Mouse (Mus musculus): Measurements from ENCODE around the gene Spink4. TPM values are rescaled to one million over a fixed set of nuclear protein-coding genes. Genes with fewer than 3 reads are reported as not detected.
"Not testable (repeated sequence)": the region's sequence is repeated elsewhere in the genome, so short reads cannot be mapped to it uniquely, and the experiment has no call there.

The Spink4 gene
- total RNA-seq, 2 experiments from 2014 or later = not detected

DNA sequence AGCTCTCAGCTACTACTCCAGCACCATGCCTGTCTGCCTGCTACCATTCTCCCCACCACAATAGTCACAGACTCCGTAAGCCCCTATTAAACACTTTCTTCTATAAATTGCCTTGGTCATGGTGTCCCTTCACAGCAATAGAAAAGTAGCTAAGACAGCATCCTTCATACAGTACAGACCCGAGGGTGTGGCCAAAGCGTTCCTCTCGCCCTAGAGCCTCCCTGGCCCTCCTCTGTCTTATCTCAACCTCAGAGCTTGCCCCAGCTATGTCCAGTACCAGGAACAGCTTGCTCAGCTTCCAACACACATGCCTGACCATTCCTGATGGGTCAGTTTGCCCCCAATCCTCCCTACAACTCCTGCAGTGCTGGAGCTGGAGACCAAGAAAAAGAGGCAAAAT is 19.2 kb upstream of the Spink4 start:
- no peak for DNase-seq (ENCODE audit: low spot score in 2 of 2)

DNA sequence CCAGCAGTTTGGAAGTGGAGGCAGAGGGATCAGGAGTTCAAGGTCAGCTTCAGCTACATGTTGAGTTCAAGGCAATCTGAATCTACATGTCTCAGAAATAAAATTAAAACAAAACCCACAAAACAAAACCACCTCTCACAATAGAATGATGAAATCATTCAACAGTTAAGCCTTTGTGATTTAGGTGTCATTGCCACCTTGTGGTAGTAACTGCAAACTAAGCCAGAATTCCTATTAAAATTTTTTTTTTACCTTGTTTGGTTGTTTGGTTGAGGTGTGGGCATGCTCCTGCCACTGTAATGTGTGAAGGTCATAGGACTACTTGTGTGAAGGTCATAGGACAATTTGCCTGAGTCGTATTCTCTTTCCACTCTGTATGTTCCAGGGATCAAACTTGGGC is 13.6 kb upstream of the Spink4 start:
- no peak for DNase-seq (ENCODE audit: low spot score in 2 of 2)

DNA sequence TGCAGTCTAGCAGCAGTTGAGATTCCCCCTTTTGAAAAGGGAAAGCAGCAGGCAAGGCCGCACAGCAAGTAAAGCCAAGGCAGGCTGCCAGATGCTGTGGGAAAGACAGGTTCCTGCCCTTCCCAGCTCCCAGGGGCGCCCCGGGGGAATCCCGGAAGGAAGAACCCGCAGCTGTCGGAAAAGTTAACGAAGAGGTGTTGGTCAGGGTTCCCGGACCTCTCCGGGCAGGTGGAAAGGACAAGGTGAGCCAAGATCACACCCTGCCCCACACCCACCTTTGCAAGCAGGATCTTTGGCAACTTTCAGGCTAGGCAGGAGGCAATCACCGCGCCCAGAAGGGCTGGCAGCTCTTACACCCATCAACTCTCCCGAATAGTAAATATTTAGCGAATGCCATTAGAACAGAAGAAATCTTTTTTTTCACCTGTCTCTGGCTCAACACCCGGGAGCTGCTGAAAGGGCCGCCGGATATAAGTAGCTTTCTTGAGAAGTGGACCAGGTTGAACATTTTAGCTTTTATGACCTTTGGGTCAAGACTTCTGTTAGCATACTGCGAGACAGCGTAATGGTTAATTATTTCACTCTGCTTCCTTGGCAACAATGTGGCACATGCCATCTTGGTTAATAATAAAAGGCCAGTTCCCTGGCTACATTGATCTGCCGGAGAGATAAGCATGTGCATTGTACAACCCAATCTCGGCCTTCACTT is 11.4 kb upstream of the Spink4 start:
- peak; percentile 44 to 60 for DNase-seq (ENCODE audit: low spot score in 2 of 2)

DNA sequence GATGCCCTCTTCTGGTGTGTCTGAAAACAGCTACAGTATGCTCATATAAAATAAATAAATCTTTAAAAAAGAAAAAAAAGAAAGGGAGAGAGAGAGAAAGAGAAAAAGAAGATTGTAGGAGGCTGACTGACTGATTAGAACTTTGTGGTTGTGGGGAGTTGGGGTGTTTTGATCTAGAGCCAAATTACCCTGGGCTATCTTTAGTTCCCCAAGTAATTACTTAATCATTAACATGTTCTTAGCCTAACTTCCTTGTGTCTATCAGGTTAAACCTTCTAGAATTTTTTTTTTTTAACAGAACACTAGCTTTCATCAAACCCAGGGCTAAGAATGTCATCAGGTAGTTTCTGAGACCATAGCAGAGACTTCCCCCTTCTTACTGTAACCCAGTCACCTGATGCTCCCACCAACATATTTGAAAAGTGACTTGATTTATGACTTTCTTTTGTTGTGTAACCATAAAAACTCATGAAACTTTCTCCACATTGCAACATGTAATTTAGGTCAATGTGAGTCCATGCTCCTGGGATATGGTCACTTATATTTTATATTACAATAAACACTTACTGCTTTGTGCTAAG is 5.5 kb upstream of the Spink4 start:
- no peak for DNase-seq (ENCODE audit: low spot score in 2 of 2)

DNA sequence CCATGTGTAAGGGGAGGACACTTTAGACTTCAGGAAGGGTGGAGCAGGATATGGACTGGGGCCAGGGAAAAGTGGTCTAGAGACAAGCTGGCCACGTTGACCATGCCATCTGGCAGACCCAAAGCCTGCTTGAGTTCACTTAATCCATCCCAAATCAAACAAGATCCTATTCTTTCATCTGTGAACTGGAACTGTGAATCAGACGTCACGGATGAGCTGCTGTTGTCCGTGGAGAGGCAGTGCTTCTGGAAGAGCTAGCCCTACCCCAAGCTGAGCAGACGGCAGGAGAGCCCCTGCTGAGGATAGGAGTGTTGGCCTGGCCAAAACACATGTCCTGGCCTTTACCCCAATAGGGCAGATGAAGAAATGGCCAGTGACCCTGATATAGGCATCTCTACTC is 3.9 kb upstream of the Spink4 start:
- DNase-seq (ENCODE audit: low spot score in 2 of 2) = no peak

DNA sequence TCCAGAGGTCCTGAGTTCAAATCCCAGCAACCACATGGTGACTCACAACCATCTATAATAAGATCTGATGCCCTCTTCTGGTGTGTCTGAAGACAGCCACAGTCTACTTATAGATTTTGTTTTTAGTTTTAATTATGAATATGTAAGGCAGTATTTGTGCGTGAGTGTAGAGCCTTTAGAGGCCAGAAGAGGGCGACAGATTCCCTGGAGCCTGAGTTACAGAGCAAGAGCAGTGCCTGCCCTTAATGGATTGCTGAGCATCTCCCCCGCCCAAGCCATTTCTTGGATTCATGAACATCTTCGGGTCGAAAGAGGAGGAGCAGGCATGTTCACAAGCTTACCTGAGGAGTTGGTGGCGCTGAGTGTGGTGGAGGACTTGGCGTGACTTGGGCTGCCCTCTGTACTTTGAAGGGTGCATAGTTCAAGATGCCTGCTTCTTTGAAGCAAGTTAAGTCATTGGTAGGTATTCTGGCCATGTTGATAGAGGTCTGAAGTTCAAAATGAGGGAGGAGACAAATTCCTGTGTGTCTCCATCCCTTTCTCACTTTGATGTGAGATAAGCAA is 3.2 kb upstream of the Spink4 start:
- no peak for DNase-seq (ENCODE audit: low spot score in 2 of 2)

DNA sequence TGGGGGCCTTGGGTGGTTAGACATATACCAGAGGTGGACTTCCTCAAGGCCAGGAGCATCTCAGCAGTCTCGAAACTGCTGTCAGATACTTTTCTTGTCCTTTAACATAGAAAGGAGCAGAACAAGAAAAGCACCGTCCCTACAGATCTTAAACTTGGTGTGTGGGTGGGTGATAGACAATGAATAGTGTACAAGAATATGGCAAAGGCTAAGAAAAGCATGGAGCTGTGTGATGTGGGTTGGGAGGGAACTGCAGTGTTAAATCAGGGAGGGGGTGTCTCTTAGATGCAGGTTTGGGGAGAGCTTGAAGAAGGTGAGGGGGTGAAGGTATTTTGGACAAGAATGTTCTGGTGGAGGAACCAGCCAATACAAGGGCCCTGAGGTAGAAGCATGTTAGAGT is 724 bp downstream of the Spink4 start:
- no peak for DNase-seq (ENCODE audit: low spot score in 2 of 2)

DNA sequence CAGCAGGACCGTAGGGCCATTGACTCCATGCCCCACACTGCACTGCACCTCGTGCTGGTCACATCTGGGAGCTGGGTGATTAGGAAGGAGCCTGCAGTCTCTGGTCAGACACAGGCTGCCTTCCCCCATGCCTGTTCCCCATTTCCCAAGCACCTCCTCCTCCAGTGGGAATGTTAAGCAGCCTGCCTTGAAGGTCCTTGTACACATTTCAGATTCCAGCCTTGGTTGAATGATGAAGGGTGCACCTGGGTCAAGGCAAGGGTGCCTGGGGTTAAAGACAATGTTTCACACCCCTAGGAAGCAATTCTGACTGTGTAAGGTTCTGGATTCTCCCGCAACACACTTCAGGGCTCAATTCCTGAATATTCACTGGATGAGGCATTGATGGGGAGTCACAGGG is 1.4 kb downstream of the Spink4 start:
- DNase-seq (ENCODE audit: low spot score in 2 of 2) = no peak

DNA sequence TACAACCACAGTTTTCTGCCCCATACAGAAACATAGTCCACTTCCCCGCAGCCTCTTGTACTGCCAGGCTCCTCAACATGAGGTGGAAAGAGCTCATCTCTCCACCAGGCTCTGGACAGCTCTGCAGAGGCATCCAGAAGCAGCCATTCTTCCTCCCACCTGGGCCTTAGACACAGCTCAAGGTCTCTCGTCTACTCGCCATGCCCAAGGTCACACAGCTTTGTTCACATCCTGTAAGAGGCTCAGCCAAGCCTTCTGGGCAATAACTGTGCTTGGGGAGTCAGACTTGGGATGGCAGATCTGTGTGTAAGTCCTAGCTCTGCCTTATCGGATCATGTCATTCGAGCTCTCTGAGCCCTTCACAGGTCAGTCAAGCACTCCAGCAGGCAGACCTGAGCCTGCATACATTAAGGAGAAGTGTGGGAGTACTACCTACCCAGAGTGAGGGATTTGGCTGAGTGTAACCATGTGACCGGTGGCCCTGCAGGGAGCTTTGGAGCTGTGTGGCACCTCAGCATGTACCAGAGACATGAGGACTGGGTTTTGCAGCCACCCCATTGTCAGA is 3.3 kb downstream of the Spink4 start:
- DNase-seq (ENCODE audit: low spot score in 2 of 2) = no peak

DNA sequence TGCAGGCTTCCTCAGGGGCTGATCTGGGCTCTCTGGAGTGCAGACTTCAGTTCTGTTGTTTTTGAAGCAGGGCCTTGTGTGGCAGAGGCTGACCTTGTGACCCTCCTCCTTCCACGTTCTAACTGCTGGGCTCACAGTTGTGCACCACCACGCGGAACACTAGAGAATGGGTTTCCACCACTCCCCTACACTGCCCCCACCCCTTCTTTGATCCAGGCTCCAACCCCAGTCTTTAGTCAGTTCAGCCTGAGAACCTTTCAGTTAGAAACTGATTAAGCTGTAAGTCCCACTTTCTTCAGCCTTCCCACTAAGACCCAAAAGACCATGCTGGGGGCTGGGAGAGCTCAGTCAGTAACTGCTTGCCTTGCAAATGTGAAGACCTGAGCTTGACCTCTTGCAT is 5.7 kb downstream of the Spink4 start:
- no peak for DNase-seq (ENCODE audit: low spot score in 2 of 2)

DNA sequence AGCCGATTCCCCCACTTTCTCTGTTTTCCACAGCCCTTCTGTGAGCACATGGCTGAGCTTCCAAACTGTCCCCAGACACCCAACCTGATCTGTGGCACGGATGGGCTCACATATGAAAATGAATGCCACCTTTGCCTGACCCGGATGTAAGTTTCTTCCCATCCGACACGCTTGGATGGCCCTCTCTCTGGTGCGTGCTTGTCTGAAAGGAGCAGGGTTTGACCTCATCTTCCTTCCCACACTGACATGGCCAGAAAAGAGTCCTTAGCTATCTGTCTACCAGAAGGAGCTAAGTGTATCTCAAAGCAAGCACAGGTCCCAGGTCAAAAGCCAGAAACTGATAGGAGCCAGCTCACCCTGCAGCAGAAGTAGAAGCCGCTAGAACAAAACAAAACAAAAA is 9.2 kb downstream of the Spink4 start:
- no peak for DNase-seq (ENCODE audit: low spot score in 2 of 2)

DNA sequence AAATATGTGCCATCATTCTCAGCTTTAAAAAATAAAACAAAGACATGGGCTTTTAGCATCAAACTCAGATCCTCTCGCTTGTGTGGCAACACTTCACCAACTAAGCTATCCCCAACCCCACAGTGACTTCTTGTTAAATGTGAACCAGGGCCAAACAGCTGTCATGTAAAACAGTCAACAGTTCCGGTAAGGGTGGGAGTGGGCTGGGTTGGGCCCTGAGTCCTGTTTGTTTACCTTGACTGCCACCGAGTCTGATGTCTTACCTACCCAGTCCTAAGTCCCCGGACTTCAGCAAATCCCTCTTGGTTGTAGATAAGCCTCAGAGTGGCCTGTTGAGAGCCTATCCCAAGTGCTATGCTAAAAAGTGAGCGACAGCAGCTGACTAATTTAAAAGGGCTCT is 13.8 kb downstream of the Spink4 start:
- DNase-seq (ENCODE audit: low spot score in 2 of 2) = no peak

DNA sequence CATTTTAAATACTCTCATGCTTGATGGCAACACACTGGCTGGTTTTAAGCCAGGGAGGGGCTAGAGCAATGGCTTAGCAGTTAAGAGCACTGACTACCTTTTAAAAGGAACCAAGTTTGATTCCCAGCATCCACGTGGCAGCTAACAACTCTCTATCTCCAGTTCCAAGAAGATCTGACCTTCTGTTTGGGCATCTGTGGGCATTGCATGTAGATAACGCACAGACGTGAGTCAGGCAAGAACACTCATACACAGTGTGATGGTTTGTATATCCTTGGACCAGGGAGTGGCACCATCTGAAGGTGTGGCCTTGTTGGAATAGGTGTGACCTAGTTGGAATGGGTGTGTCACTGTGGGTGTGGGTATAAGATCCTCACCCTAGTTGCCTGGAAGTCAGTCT is 14.5 kb downstream of the Spink4 start:
- DNase-seq (ENCODE audit: low spot score in 2 of 2) = not testable (repeated sequence)

DNA sequence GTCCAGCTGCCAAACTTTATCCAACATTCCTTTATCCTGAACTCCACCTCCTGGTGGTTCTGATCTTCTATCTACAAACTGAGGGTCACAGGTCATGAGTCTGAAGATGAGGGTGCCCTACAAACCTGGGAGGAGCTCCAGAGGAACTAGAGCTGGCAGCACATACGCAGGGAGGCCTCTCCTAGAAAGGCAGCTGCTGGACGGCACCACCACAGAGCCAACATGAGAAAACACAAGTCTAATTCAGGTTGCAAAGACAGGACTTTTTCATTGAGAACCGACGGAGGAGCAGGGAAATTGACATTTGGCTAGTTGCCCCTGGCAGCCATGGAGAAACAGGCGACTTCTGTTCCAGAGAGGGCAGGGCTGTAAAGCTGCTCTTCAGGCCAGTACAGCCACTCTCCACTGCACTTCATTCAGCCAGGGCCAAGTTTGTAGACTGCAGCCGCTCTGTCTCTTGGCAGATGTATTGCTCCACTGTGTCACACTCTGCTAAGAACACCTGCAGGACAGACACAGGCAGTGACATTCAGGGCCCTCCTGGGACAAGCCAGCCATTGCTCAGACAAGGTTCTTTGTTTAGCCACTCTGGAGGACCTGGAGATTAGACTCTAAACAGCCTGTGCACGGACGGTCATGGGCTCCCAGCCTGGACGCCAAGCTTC is 16.5 kb downstream of the Spink4 start:
- peak; percentile 70 to 74 for DNase-seq (ENCODE audit: low spot score in 2 of 2)

DNA sequence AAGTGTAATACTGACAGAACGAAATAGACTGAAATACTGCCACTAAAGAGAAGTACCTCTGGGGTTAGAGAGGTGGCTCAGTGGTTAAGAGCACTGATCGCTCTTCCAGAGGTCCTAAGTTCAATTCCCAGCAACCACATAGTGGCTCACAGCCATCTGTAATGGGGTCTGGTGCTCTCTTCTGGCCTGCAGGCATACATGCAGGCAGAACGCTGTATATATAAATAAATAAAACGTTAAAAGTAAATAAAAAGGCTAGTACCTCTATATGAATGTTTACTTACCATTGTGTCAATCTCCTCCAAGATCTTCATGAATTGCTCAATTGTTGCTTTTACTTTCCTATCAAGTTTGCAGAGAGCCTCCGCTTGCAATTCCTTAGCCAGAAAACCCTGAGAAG is 18.9 kb downstream of the Spink4 start:
- DNase-seq (ENCODE audit: low spot score in 2 of 2) = no peak

DNA sequence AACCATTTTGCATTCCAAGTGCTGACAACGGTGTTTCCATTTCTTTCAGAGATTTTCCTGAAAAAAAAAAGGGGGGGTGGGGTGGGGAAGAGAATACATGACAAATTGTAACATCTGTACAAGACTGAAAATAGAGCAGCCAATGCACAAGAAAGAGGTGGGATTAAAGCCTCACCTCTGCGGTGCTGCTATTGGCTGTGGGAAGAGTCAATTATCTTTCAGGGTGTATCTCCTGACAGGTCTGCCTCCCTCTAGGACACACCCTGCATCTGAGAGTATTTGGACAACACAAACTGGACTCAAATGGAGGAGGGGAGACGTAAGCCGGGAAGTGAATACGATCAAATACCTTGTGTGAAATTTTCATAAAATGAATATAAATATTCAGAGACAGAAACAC is 23.8 kb downstream of the Spink4 start:
- no peak for DNase-seq (ENCODE audit: low spot score in 2 of 2)

DNA sequence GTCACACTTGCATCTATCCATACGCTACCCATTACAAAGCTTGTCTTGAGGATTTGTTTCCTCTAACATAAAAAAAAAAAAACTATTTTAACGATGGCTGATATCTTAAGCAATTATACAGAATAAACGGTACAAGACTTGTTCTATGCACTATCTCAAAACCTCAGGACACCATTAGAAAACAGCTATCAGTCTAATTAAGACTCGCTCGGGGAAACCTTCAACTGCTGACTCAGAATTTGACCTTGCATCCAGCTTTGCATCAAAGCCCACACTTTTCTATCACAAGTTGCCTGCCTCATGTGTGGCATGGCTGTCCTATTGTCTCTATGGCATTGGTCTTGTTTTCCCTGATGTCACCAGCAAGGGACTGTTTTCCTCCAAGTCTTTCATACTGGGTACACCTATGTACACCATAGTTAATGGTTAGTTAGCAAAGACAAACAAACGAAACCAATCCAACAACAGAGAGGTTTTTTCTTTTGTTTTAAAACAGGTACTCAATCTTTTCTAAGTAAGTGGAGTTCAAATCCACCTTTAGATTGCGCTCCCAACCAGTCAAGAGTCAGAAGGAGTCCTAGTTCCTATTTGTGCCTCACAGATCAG is 26.8 kb downstream of the Spink4 start:
- no peak for DNase-seq (ENCODE audit: low spot score in 2 of 2)

DNA sequence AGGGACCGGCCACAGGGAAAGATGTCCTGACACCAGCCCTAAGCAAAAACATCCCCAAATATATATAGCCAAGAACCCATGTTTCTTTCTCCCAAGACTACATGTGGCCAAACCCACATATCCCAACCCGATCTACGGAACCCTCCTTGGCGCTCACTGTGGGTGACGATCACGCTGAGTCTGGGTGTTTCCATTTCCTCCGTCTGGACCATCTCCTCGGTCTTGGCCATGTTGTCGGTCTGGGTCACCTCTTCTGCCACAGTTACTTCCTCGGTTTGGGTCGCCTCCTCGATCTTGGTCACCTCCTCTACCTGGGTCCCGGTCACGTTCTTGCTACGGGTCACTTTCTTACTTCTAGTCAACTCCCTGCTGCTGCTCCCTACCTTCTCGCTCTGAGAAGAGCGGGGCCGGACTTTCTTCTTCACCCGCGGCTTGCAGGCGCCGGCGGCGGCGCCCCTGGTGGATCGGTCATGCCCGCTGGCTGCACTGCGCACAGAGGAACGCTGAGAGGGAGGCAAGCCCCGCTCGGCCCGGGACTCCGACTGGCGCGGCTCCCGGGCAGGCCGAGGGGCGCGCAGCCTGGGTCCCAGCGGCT is 27.8 kb downstream of the Spink4 start:
- no peak for DNase-seq (ENCODE audit: low spot score in 2 of 2)

DNA sequence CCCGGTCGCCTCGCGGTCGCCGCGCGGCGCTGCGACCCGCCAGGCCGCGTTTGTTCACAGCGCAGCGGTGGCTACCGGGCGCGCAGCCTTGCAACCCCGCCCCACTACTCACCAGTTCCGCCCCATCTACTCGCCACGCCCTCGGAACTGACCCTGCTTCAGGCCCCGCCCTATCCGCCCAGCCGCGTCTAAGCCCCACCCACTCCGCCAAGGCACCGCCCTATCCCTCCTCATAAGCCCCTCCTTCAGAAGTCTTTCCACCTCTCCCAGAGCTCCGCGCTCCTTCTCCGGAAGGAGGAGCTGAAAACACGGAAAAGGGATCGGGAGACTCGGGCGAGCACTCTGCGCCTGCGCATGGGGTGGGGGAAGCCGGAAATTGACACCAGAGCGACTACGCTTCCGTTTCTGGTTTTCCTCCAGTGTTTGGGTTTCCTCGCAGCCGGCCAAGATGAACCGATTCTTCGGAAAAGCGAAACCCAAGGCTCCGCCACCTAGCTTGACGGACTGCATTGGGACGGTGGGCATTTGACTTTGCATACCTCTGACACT is 28.4 kb downstream of the Spink4 start, which contains the start of the genes Bag1 and Chmp5:
TSS of gene Bag1 (minus strand) at position 135 of the 549 bp plus-strand sequence.
TSS of gene Chmp5 (plus strand) at position 248 of the 549 bp plus-strand sequence.
- peak; percentile 98 to 99 for DNase-seq (ENCODE audit: low spot score in 2 of 2)

DNA sequence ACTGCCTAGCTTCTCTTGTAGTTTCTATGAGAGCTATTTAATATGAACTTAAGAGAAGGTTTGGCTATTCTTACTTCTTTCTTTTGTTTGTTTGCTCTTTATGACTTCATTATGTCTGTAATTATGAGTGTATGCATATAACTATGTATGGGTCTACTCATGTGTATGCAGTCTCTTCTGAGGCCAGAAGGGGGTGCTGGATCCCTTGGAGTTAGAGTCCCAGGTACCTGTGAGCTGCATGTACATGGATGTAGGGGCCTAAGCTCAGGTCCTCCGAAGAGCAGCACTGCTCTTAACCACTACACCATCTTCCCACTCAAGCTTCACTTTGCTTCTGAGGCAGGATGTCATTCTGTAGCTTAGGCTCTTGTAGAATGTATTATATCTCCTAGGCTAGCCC is 33.7 kb downstream of the Spink4 start:
- no peak for DNase-seq (ENCODE audit: low spot score in 2 of 2)

DNA sequence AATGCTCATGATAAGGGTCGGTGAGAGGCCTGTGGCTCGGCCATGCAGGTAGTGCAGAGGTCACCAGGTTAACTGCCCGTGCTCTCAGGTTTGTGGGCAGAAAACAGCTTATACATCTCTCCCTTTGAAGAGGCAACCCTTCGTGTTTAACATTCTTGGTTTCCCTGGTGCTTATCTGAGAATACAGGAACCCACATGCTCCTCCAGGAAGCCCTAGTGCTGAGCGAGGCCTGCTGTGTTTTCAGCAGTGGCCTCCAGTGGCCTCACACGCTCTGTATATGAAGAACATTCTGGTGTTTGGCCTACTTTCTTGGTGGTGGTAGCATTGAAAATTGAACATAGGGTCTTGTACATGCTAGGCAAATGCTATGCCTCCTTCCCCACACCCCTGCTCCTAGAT is 36.1 kb downstream of the Spink4 start:
- DNase-seq (ENCODE audit: low spot score in 2 of 2) = no peak
